Mouse (Mus musculus): ENCODE results near the gene Ptger4. TPM values are rescaled to one million over a fixed set of nuclear protein-coding genes. Genes with fewer than 3 reads are reported as not detected.

Gene Ptger4
- 2.7 and 3.0 TPM in 2 replicates for polyA plus RNA-seq (2016; fragmentation: Nextera tagmentation; extraction: Ambion mirVana)

GRCm38 (mm10) chr15:5243959-5244905, at the start of gene Ptger4:
Ptger4 (minus strand) TSS chr15:5244187.
- H3K9ac ChIP-seq = 0 out of 2 replicates have a peak within 1 kb of the TSS, but pooled peaks have one; percentile 44
- H3K4me1 ChIP-seq = peaks cover 23% of the 10 kb centered on the region
- no peaks in the 10 kb centered on the region for H3K9me3 ChIP-seq
- no peak within 1 kb of the TSS for H3K27ac ChIP-seq
- H3K27me3 ChIP-seq (replicated peaks) = peaks cover 38% of the 10 kb centered on the region
- WGBS = under 1% methylated on average over 61 of the region's 61 CpGs
- peak within 1 kb of the TSS; percentile 45 for H3K4me3 ChIP-seq
- peak; percentile 97 for ATAC-seq (ENCODE audit: low FRiP score, low read depth)
- H3K36me3 ChIP-seq = no peaks in the 10 kb centered on the region
- H3K4me2 ChIP-seq (replicated peaks) = peak within 1 kb of the TSS; percentile 94

GRCm38 (mm10) chr15:5288412-5288811, 44.4 kb upstream of the Ptger4 start:
- H3K27me3 ChIP-seq (replicated peaks) = no peaks in the 10 kb centered on the region
- no peaks in the 10 kb centered on the region for H3K9me3 ChIP-seq
- WGBS = 90% methylated on average over 8 of the region's 8 CpGs
- H3K27ac ChIP-seq = no peak overlapping the region
- H3K9ac ChIP-seq = no peak overlapping the region
- H3K4me1 ChIP-seq = no peaks in the 10 kb centered on the region
- no peaks in the 10 kb centered on the region for H3K36me3 ChIP-seq
- no peak for ATAC-seq (ENCODE audit: low FRiP score, low read depth)
- H3K4me3 ChIP-seq = no peak overlapping the region
- no peak overlapping the region for H3K4me2 ChIP-seq (replicated peaks)

GRCm38 (mm10) chr15:5287072-5287471, 43.1 kb upstream of the Ptger4 start:
- WGBS = 87% methylated on average over 5 of the region's 5 CpGs
- no peak overlapping the region for H3K4me3 ChIP-seq
- H3K9me3 ChIP-seq = no peaks in the 10 kb centered on the region
- H3K4me2 ChIP-seq (replicated peaks) = no peak overlapping the region
- H3K4me1 ChIP-seq = no peaks in the 10 kb centered on the region
- H3K27ac ChIP-seq = no peak overlapping the region
- no peaks in the 10 kb centered on the region for H3K27me3 ChIP-seq (replicated peaks)
- H3K9ac ChIP-seq = no peak overlapping the region
- ATAC-seq (ENCODE audit: low FRiP score, low read depth) = no peak
- H3K36me3 ChIP-seq = no peaks in the 10 kb centered on the region

GRCm38 (mm10) chr15:5281316-5281715, 37.3 kb upstream of the Ptger4 start:
- no peak for ATAC-seq (ENCODE audit: low FRiP score, low read depth)
- Histone ChIP-seq H3K4me3 (no peak overlapping the region), H3K36me3 (no peaks in the 10 kb centered on the region), H3K27ac (no peak overlapping the region), H3K9me3 (no peaks in the 10 kb centered on the region), H3K4me1 (no peaks in the 10 kb centered on the region), H3K4me2 (replicated peaks) (no peak overlapping the region), H3K9ac (no peak overlapping the region), H3K27me3 (replicated peaks) (no peaks in the 10 kb centered on the region)
- 91% methylated on average over 2 of the region's 2 CpGs for WGBS

- Histone ChIP-seq H3K9ac (no peak overlapping the region), H3K36me3 (no peaks in the 10 kb centered on the region), H3K4me3 (no peak overlapping the region), H3K4me1 (no peaks in the 10 kb centered on the region), H3K4me2 (replicated peaks) (no peak overlapping the region), H3K27ac (no peak overlapping the region), H3K27me3 (replicated peaks) (no peaks in the 10 kb centered on the region), H3K9me3 (no peaks in the 10 kb centered on the region)
- WGBS = 79% methylated on average over 4 of the region's 4 CpGs
- no peak for ATAC-seq (ENCODE audit: low FRiP score, low read depth)
These were observed 35.8 kb upstream of the Ptger4 start for GRCm38 (mm10) chr15:5279831-5280230.

- H3K9ac ChIP-seq = no peak overlapping the region
- H3K4me2 ChIP-seq (replicated peaks) = no peak overlapping the region
- no peak overlapping the region for H3K4me3 ChIP-seq
- ATAC-seq (ENCODE audit: low FRiP score, low read depth) = no peak
- no peaks in the 10 kb centered on the region for H3K4me1 ChIP-seq
- H3K27ac ChIP-seq = no peak overlapping the region
- H3K9me3 ChIP-seq = no peaks in the 10 kb centered on the region
- H3K27me3 ChIP-seq (replicated peaks) = no peaks in the 10 kb centered on the region
- H3K36me3 ChIP-seq = no peaks in the 10 kb centered on the region
These were observed 34.5 kb upstream of the Ptger4 start for GRCm38 (mm10) chr15:5278525-5278924.

GRCm38 (mm10) chr15:5273981-5274380, 30.0 kb upstream of the Ptger4 start:
- H3K4me3 ChIP-seq = no peak overlapping the region
- 89% methylated on average over 1 of the region's 1 CpGs for WGBS
- no peaks in the 10 kb centered on the region for H3K4me1 ChIP-seq
- no peaks in the 10 kb centered on the region for H3K9me3 ChIP-seq
- no peaks in the 10 kb centered on the region for H3K27me3 ChIP-seq (replicated peaks)
- no peak overlapping the region for H3K27ac ChIP-seq
- ATAC-seq (ENCODE audit: low FRiP score, low read depth) = no peak
- no peaks in the 10 kb centered on the region for H3K36me3 ChIP-seq
- no peak overlapping the region for H3K4me2 ChIP-seq (replicated peaks)
- H3K9ac ChIP-seq = no peak overlapping the region

GRCm38 (mm10) chr15:5266095-5266494, 22.1 kb upstream of the Ptger4 start:
- H3K4me2 ChIP-seq (replicated peaks) = no peak overlapping the region
- H3K4me1 ChIP-seq = no peaks in the 10 kb centered on the region
- H3K9ac ChIP-seq = no peak overlapping the region
- no peaks in the 10 kb centered on the region for H3K9me3 ChIP-seq
- WGBS = 81% methylated on average over 3 of the region's 3 CpGs
- no peak for ATAC-seq (ENCODE audit: low FRiP score, low read depth)
- H3K4me3 ChIP-seq = no peak overlapping the region
- H3K27me3 ChIP-seq (replicated peaks) = no peaks in the 10 kb centered on the region
- no peaks in the 10 kb centered on the region for H3K36me3 ChIP-seq
- no peak overlapping the region for H3K27ac ChIP-seq

GRCm38 (mm10) chr15:5262874-5263504, 19.0 kb upstream of the Ptger4 start:
- no peak overlapping the region for H3K9ac ChIP-seq
- no peaks in the 10 kb centered on the region for H3K36me3 ChIP-seq
- no peaks in the 10 kb centered on the region for H3K9me3 ChIP-seq
- H3K27ac ChIP-seq = no peak overlapping the region
- WGBS = 69% methylated on average over 10 of the region's 10 CpGs
- no peaks in the 10 kb centered on the region for H3K27me3 ChIP-seq (replicated peaks)
- no peaks in the 10 kb centered on the region for H3K4me1 ChIP-seq
- no peak overlapping the region for H3K4me2 ChIP-seq (replicated peaks)
- no peak for ATAC-seq (ENCODE audit: low FRiP score, low read depth)
- no peak overlapping the region for H3K4me3 ChIP-seq

- WGBS = 81% methylated on average over 13 of the region's 13 CpGs
- Histone ChIP-seq H3K4me1 (no peaks in the 10 kb centered on the region), H3K27me3 (replicated peaks) (no peaks in the 10 kb centered on the region), H3K27ac (no peak overlapping the region), H3K36me3 (no peaks in the 10 kb centered on the region), H3K4me2 (replicated peaks) (no peak overlapping the region), H3K9ac (no peak overlapping the region), H3K9me3 (no peaks in the 10 kb centered on the region), H3K4me3 (no peak overlapping the region)
- ATAC-seq (ENCODE audit: low FRiP score, low read depth) = no peak
These were observed 18.2 kb upstream of the Ptger4 start for GRCm38 (mm10) chr15:5262095-5262667.

GRCm38 (mm10) chr15:5261004-5261403, 17.0 kb upstream of the Ptger4 start:
- Histone ChIP-seq H3K9ac (no peak overlapping the region), H3K9me3 (no peaks in the 10 kb centered on the region), H3K4me1 (no peaks in the 10 kb centered on the region), H3K4me3 (no peak overlapping the region), H3K27me3 (replicated peaks) (no peaks in the 10 kb centered on the region), H3K4me2 (replicated peaks) (no peak overlapping the region), H3K36me3 (no peaks in the 10 kb centered on the region), H3K27ac (no peak overlapping the region)
- 90% methylated on average over 3 of the region's 3 CpGs for WGBS
- ATAC-seq (ENCODE audit: low FRiP score, low read depth) = no peak

- Histone ChIP-seq H3K9ac (no peak overlapping the region), H3K4me2 (replicated peaks) (no peak overlapping the region), H3K9me3 (no peaks in the 10 kb centered on the region), H3K27ac (no peak overlapping the region), H3K36me3 (no peaks in the 10 kb centered on the region), H3K27me3 (replicated peaks) (no peaks in the 10 kb centered on the region), H3K4me3 (no peak overlapping the region), H3K4me1 (no peaks in the 10 kb centered on the region)
- peak; percentile 61; the same call in 1 of the 2 replicates for ATAC-seq (ENCODE audit: low FRiP score, low read depth)
- WGBS = 47% methylated on average over 5 of the region's 5 CpGs
These were observed 16.2 kb upstream of the Ptger4 start for GRCm38 (mm10) chr15:5260183-5260582.

All from neural tube, embryonic 12.5 days (tissue).